Mouse (Mus musculus) ES-E14 (cell line): ENCODE data around the gene Birc2.

Source experiments
- CHD2 ChIP-seq: IDR thresholded peaks from 2 replicates; pipeline ENCODE4 v1.6.1; 2014; ENCODE audit warnings: mild to moderate bottlenecking, low read depth, low read length, inconsistent platforms
- HCFC1 ChIP-seq: IDR thresholded peaks from 2 replicates; pipeline ENCODE4 v1.6.1; 2012; ENCODE audit warnings: low read length, inconsistent platforms, borderline replicate concordance; ENCODE audit not compliant: insufficient read depth
- MAFK ChIP-seq: IDR thresholded peaks from 2 replicates; pipeline ENCODE4 v1.6.1; 2014; ENCODE audit warnings: mild to moderate bottlenecking, low read depth, low read length, inconsistent platforms; ENCODE audit not compliant: insufficient read depth
- ZC3H11A ChIP-seq: IDR thresholded peaks from 2 replicates; pipeline ENCODE4 v1.6.1; 2012; ENCODE audit warnings: low read depth, mild to moderate bottlenecking, inconsistent platforms, low read length, borderline replicate concordance
- ZNF384 ChIP-seq: IDR thresholded peaks from 2 replicates; pipeline ENCODE4 v1.6.1; 2012; ENCODE audit warnings: low read depth, low read length, inconsistent platforms

GRCm38 (mm10) chr9:7785396-7785795, 51.5 kb downstream of the Birc2 start:
- no peak for TF ChIP-seq MAFK
- TF ChIP-seq ZC3H11A, result no peak
- no peak for TF ChIP-seq ZNF384
- no peak for TF ChIP-seq HCFC1
- no peak for TF ChIP-seq CHD2
